Mouse (Mus musculus): ENCODE measurements at regions not wholly inside any gene's neighbourhood (a gene's known extent, or its start where the extent isn't known, plus 50 kb on each side); places are given as distances from the start of the nearest gene placed in this dataset.
A peak's percentile ranks its signal among the peaks of the same experiment; 100 is the strongest.

- H3K4me1 ChIP-seq (ENCODE audit: control insufficient read depth, insufficient read depth, low read length), result peaks cover 6% of the 10 kb centered on the region; the same call in 1 of the 2 replicates
- H3K4me3 ChIP-seq (replicated peaks; ENCODE audit: extremely low read depth, low read depth, low read length), result no peak overlapping the region
- TF ChIP-seq POLR2A (IDR thresholded peaks at IDR 0.05; ENCODE audit: borderline replicate concordance, extremely low read depth, low read depth, low read length), result no peak
- TF ChIP-seq CTCF (IDR thresholded peaks at IDR 0.05; ENCODE audit: insufficient read depth, low read length), result no peak
- DNase-seq, result no peak
- WGBS, result 94% methylated on average over 15 of the region's 15 CpGs
These were observed 406.2 kb upstream of the Mmadhc start for GRCm38 (mm10) chr2:50702584-50703450.

- WGBS, result 28% methylated on average over 6 of the region's 6 CpGs
- TF ChIP-seq CTCF (IDR thresholded peaks at IDR 0.05; ENCODE audit: insufficient read depth, low read length), result no peak
- TF ChIP-seq POLR2A (IDR thresholded peaks at IDR 0.05; ENCODE audit: borderline replicate concordance, extremely low read depth, low read depth, low read length), result no peak
- DNase-seq, result no peak
These were observed 402.2 kb upstream of the Mmadhc start for GRCm38 (mm10) chr2:50698841-50699240.

GRCm38 (mm10) chr2:50696575-50696974 lies 400.0 kb upstream of the Mmadhc start:
- no peak for DNase-seq
- peaks cover 6% of the 10 kb centered on the region; the same call in 1 of the 2 replicates for H3K4me1 ChIP-seq (ENCODE audit: control insufficient read depth, insufficient read depth, low read length)
- no peak overlapping the region for H3K4me3 ChIP-seq (replicated peaks; ENCODE audit: extremely low read depth, low read depth, low read length)
- TF ChIP-seq POLR2A (IDR thresholded peaks at IDR 0.05; ENCODE audit: borderline replicate concordance, extremely low read depth, low read depth, low read length) (no peak), CTCF (IDR thresholded peaks at IDR 0.05; ENCODE audit: insufficient read depth, low read length) (no peak)

More at GRCm38 (mm10) chr2:50698841-50699240, 402.2 kb upstream of the Mmadhc start:
- Histone ChIP-seq H3K4me3 (replicated peaks; ENCODE audit: extremely low read depth, low read depth, low read length) (no peak overlapping the region), H3K4me1 (ENCODE audit: control insufficient read depth, insufficient read depth, low read length) (peaks cover 6% of the 10 kb centered on the region; the same call in 1 of the 2 replicates)

GRCm38 (mm10) chr2:50694849-50695248 lies 398.2 kb upstream of the Mmadhc start:
- DNase-seq, result no peak
- TF ChIP-seq POLR2A (IDR thresholded peaks at IDR 0.05; ENCODE audit: borderline replicate concordance, extremely low read depth, low read depth, low read length) (no peak), CTCF (IDR thresholded peaks at IDR 0.05; ENCODE audit: insufficient read depth, low read length) (no peak)
- peaks cover 6% of the 10 kb centered on the region; the same call in 1 of the 2 replicates for H3K4me1 ChIP-seq (ENCODE audit: control insufficient read depth, insufficient read depth, low read length)
- no peak overlapping the region for H3K4me3 ChIP-seq (replicated peaks; ENCODE audit: extremely low read depth, low read depth, low read length)
- 90% methylated on average over 2 of the region's 2 CpGs for whole genome bisulfite sequencing

GRCm38 (mm10) chr2:50693784-50694350 lies 397.3 kb upstream of the Mmadhc start:
- no peak overlapping the region for H3K4me3 ChIP-seq (replicated peaks; ENCODE audit: extremely low read depth, low read depth, low read length)
- TF ChIP-seq CTCF (IDR thresholded peaks at IDR 0.05; ENCODE audit: insufficient read depth, low read length) (no peak), POLR2A (IDR thresholded peaks at IDR 0.05; ENCODE audit: borderline replicate concordance, extremely low read depth, low read depth, low read length) (no peak)
- H3K4me1 ChIP-seq (ENCODE audit: control insufficient read depth, insufficient read depth, low read length), result peaks cover 4% of the 10 kb centered on the region; the same call in 1 of the 2 replicates
- 83% methylated on average over 7 of the region's 7 CpGs for WGBS
- no peak for DNase-seq

- Histone ChIP-seq H3K4me3 (replicated peaks; ENCODE audit: extremely low read depth, low read depth, low read length) (no peak overlapping the region), H3K4me1 (ENCODE audit: control insufficient read depth, insufficient read depth, low read length) (no peaks in the 10 kb centered on the region)
- no peak for TF ChIP-seq CTCF (IDR thresholded peaks at IDR 0.05; ENCODE audit: insufficient read depth, low read length)
- no peak for DNase-seq
- WGBS, result 55% methylated on average over 11 of the region's 11 CpGs
These were observed 393.8 kb upstream of the Mmadhc start for GRCm38 (mm10) chr2:50690120-50691103.

GRCm38 (mm10) chr2:50687672-50688151 lies 391.1 kb upstream of the Mmadhc start:
- no peak for DNase-seq
- TF ChIP-seq POLR2A (IDR thresholded peaks at IDR 0.05; ENCODE audit: borderline replicate concordance, extremely low read depth, low read depth, low read length), result no peak
- Histone ChIP-seq H3K4me3 (replicated peaks; ENCODE audit: extremely low read depth, low read depth, low read length) (no peak overlapping the region), H3K4me1 (ENCODE audit: control insufficient read depth, insufficient read depth, low read length) (no peaks in the 10 kb centered on the region)
- 76% methylated on average over 10 of the region's 10 CpGs for WGBS

GRCm38 (mm10) chr2:50687222-50687621 lies 390.6 kb upstream of the Mmadhc start:
- Histone ChIP-seq H3K4me3 (replicated peaks; ENCODE audit: extremely low read depth, low read depth, low read length) (no peak overlapping the region), H3K4me1 (ENCODE audit: control insufficient read depth, insufficient read depth, low read length) (no peaks in the 10 kb centered on the region)
- DNase-seq, result peak; percentile 23
- TF ChIP-seq POLR2A (IDR thresholded peaks at IDR 0.05; ENCODE audit: borderline replicate concordance, extremely low read depth, low read depth, low read length), result no peak
- TF ChIP-seq CTCF (IDR thresholded peaks at IDR 0.05; ENCODE audit: insufficient read depth, low read length), result no peak
- WGBS, result 41% methylated on average over 5 of the region's 5 CpGs

- Histone ChIP-seq H3K4me3 (replicated peaks; ENCODE audit: extremely low read depth, low read depth, low read length) (no peak overlapping the region), H3K4me1 (ENCODE audit: control insufficient read depth, insufficient read depth, low read length) (no peaks in the 10 kb centered on the region; the same call in 1 of the 2 replicates)
- TF ChIP-seq CTCF (IDR thresholded peaks at IDR 0.05; ENCODE audit: insufficient read depth, low read length), result no peak
- no peak for TF ChIP-seq POLR2A (IDR thresholded peaks at IDR 0.05; ENCODE audit: borderline replicate concordance, extremely low read depth, low read depth, low read length)
- DNase-seq, result no peak
- 78% methylated on average over 1 of the region's 1 CpGs for WGBS
These were observed 380.9 kb upstream of the Mmadhc start for GRCm38 (mm10) chr2:50677456-50677855.

All from lung, adult 2 months (tissue).